In genomic region chr1:155474973-155475372, GRCm38 (mm10) we compare ENCODE assay signal across 27 mouse cellular contexts. TPM values are rescaled to one million over a fixed set of nuclear protein-coding genes. Genes with fewer than 3 reads are reported as not detected.
DNase-seq lines count a peak whose midpoint lies in the region; ATAC-seq and TF ChIP-seq lines count a peak whose summit lies in the region.
"Had no signal": no experiment of that assay in that cellular context is flagged by ENCODE, and none has a peak within 500 bp of the region (broad histone marks: within the 10 kb centered on the region; RNA-seq: fewer than 3 reads in every experiment).

No protein-coding gene starts in this region.

- H3K4me1 ChIP-seq in liver, adult 2 months (ENCODE audit: control insufficient read depth, insufficient read depth, low read length) = no peaks in the 10 kb centered on the region
- H3K4me1 ChIP-seq in liver, embryonic 11.5 days (replicated peaks; ENCODE audit: control insufficient read depth, insufficient read depth, low read length) = peaks cover 10% of the 10 kb centered on the region
- H3K4me1 ChIP-seq in lung, embryonic 14.5 days (ENCODE audit: insufficient read depth) = no peaks in the 10 kb centered on the region
- H3K4me1 ChIP-seq: limb, embryonic 15.5 days had no signal

- H3K27me3 ChIP-seq in liver, adult 2 months (ENCODE audit: control insufficient read depth, insufficient read depth, low read length) = no peaks in the 10 kb centered on the region
- no peaks in the 10 kb centered on the region for H3K27me3 ChIP-seq in liver, embryonic 11.5 days (replicated peaks; ENCODE audit: control insufficient read depth, insufficient read depth, low read length)
- no peaks in the 10 kb centered on the region for H3K27me3 ChIP-seq in lung, embryonic 14.5 days (ENCODE audit: insufficient read depth, low read length)
- H3K27me3 ChIP-seq: forebrain, embryonic 15.5 days; limb, embryonic 15.5 days; neural tube, embryonic 12.5 days had no signal

- no peaks in the 10 kb centered on the region for H3K79me2 ChIP-seq in liver, adult 2 months (ENCODE audit: control insufficient read depth, insufficient read depth, low read length)

- H3K4me2 ChIP-seq in liver, embryonic 11.5 days = no peak overlapping the region
- H3K4me2 ChIP-seq in lung, embryonic 14.5 days = no peak overlapping the region
- H3K4me2 ChIP-seq: forebrain, embryonic 15.5 days; hindbrain, embryonic 14.5 days; limb, embryonic 15.5 days; neural tube, embryonic 12.5 days had no signal

- WGBS in liver, adult 2 months = 43% methylated on average over 2 of the region's 2 CpGs
- WGBS in liver, embryonic 11.5 days = 48% methylated on average over 2 of the region's 2 CpGs
- 33% methylated on average over 2 of the region's 2 CpGs for WGBS in lung, embryonic 14.5 days

- H3K9ac ChIP-seq in liver, adult 2 months (ENCODE audit: low read depth, low read length) = no peak overlapping the region
- H3K9ac ChIP-seq in liver, embryonic 11.5 days (ENCODE audit: low read depth, low read length) = no peak overlapping the region
- H3K9ac ChIP-seq in lung, embryonic 14.5 days = no peak overlapping the region
- H3K9ac ChIP-seq: forebrain, embryonic 15.5 days; hindbrain, embryonic 14.5 days; limb, embryonic 15.5 days; neural tube, embryonic 12.5 days had no signal

- no peak for TF ChIP-seq CTCF in liver, adult 2 months (IDR thresholded peaks at IDR 0.05; ENCODE audit: low read depth, low read length)
- no peak for TF ChIP-seq CTCF in lung, embryonic 14.5 days (IDR thresholded peaks at IDR 0.05; ENCODE audit: low read depth)

- peak; percentile 10 for DNase-seq in liver, adult 2 months (ENCODE audit: extremely low read depth, low read depth, low spot score)
- no peak for DNase-seq in liver, embryonic 11.5 days (ENCODE audit: low spot score)
- DNase-seq in A20 (ENCODE audit: low read depth, low spot score) = peak; percentile 50
- peak; percentile 76 for DNase-seq in lung, embryonic 14.5 days
- DNase-seq in lung, postnatal 25 days (ENCODE audit: low spot score) = peak; percentile 53
- no peak for DNase-seq in adrenal gland, adult (ENCODE audit: inconsistent age in 2 of 2, low spot score in 1 of 2)
- no peak for DNase-seq in frontal cortex, postnatal 14 days (ENCODE audit: low spot score in 2 of 2)
- DNase-seq in c-Kit-positive CD71-positive TER-119-positive erythroid progenitor cells, embryonic 14.5 days (ENCODE audit: low spot score) = no peak
- DNase-seq: adrenal gland, adult 2 months; cerebellum, adult 18-20 months; cerebellum, postnatal 25 days; gastrocnemius, postnatal 25 days; heart, postnatal 4 days; kidney, adult 2 months; left cerebral cortex, postnatal 4 days; retina, postnatal 1 day; thymus, adult 2 months; thymus, postnatal 4 days had no signal

- H3K27ac ChIP-seq in liver, adult 2 months (replicated peaks; ENCODE audit: insufficient read depth, low read depth, low read length) = no peak overlapping the region
- no peak overlapping the region for H3K27ac ChIP-seq in liver, embryonic 11.5 days (ENCODE audit: low read depth, low read length)
- H3K27ac ChIP-seq in lung, embryonic 14.5 days (ENCODE audit: low read depth) = no peak overlapping the region
- H3K27ac ChIP-seq: forebrain, embryonic 15.5 days; hindbrain, embryonic 14.5 days; kidney, postnatal 0 days; left cerebral cortex, adult 2 months; limb, embryonic 15.5 days; neural tube, embryonic 12.5 days; stomach, postnatal 0 days had no signal

- no peaks in the 10 kb centered on the region for H3K36me3 ChIP-seq in liver, adult 2 months (ENCODE audit: control insufficient read depth, insufficient read depth, low read length)
- no peaks in the 10 kb centered on the region for H3K36me3 ChIP-seq in liver, embryonic 11.5 days (ENCODE audit: control insufficient read depth, insufficient read depth, low read length)
- no peaks in the 10 kb centered on the region for H3K36me3 ChIP-seq in lung, embryonic 14.5 days (ENCODE audit: insufficient read depth)
- H3K36me3 ChIP-seq: forebrain, embryonic 15.5 days; limb, embryonic 15.5 days; neural tube, embryonic 12.5 days had no signal

- no peak overlapping the region for H3K4me3 ChIP-seq in liver, adult 2 months (ENCODE audit: insufficient read depth, low read depth, low read length)
- H3K4me3 ChIP-seq in liver, embryonic 11.5 days (ENCODE audit: low read depth, low read length) = no peak overlapping the region
- H3K4me3 ChIP-seq in lung, embryonic 14.5 days (ENCODE audit: low read depth, low read length) = no peak overlapping the region
- H3K4me3 ChIP-seq: forebrain, embryonic 15.5 days; left cerebral cortex, adult 2 months; limb, embryonic 15.5 days; neural tube, embryonic 12.5 days had no signal

- no peak for TF ChIP-seq POLR2A in liver, adult 2 months (IDR thresholded peaks at IDR 0.05; ENCODE audit: extremely low read depth, insufficient read depth, low read length)

- ATAC-seq in liver, embryonic 11.5 days (replicated peaks; ENCODE audit: low FRiP score) = no peak
- no peak for ATAC-seq in lung, embryonic 14.5 days (ENCODE audit: insufficient read depth)
- ATAC-seq: CD4-positive, CD25-positive, alpha-beta regulatory T cell, adult 4 months; forebrain, embryonic 15.5 days; inflammation-experienced regulatory T-cells, adult 6 months had no signal

- H3K9me3 ChIP-seq in liver, embryonic 11.5 days (ENCODE audit: control insufficient read depth, low read length) = no peaks in the 10 kb centered on the region
- H3K9me3 ChIP-seq in lung, embryonic 14.5 days (ENCODE audit: low read depth, low read length) = no peaks in the 10 kb centered on the region
- H3K9me3 ChIP-seq: forebrain, embryonic 15.5 days; limb, embryonic 15.5 days; neural tube, embryonic 12.5 days had no signal

RNA-seq across cellular contexts. Expression of gene Xpr1, which starts 57.8 kb away (rescaled TPM):
- 15.8 and 17.1 TPM in 2 replicates for total RNA-seq in liver, adult 2 months (2014; rRNA removed)
- polyA plus RNA-seq in liver, adult 2 months (2012; rRNA removed) = 5.4 and 6.3 TPM in 2 replicates
- 5.3 and 8.0 TPM in 2 replicates for polyA plus RNA-seq in liver, embryonic 11.5 days (2014; fragmentation: Nextera tagmentation; extraction: Ambion mirVana)
- polyA plus RNA-seq in lung, embryonic 14.5 days (2014; fragmentation: Nextera tagmentation; extraction: Ambion mirVana) = 5.4 and 6.8 TPM in 2 replicates

Comparison
In these comparisons a context has a peak if more than half of its experiments do, and no peak if none do; other contexts are left out.
1. DNase-seq: peak in liver, adult 2 months (single experiment), A20 (single experiment), lung, embryonic 14.5 days (single experiment) and lung, postnatal 25 days (single experiment); none in liver, embryonic 11.5 days (single experiment), adrenal gland, adult (0 of 2), frontal cortex, postnatal 14 days (0 of 2) and c-Kit-positive CD71-positive TER-119-positive erythroid progenitor cells, embryonic 14.5 days (single experiment).